ENCODE assay signal across 25 mouse cellular contexts in the genomic region with DNA sequence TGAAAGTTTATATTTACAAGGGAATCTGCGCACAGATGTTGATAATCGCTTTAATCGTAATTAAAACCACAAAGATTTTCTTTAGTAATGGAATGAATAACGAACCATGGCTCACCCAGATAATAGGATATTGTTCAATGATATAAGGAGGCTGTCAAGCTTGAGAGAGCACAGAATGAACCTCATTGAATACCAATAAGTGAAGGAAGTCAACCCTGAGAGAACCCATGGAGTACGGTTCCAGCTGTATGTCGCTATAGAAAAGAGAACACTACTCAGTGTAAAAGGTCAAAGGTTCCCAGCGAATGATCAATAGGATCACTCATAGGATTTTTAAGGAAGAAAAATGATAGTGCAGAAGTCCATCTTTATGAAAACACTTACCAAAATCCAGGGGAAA. TPM values are rescaled to one million over a fixed set of nuclear protein-coding genes. Genes with fewer than 3 reads are reported as not detected.
DNase-seq lines count a peak whose midpoint lies in the region; ATAC-seq lines count a peak whose summit lies in the region.
"Had no signal": no experiment of that assay in that cellular context is flagged by ENCODE, and none has a peak within 500 bp of the region (broad histone marks: within the 10 kb centered on the region; RNA-seq: fewer than 3 reads in every experiment).

No protein-coding gene starts in this region.

- H3K9me3 ChIP-seq in forebrain, embryonic 12.5 days, result no peaks in the 10 kb centered on the region
- no peaks in the 10 kb centered on the region; the same call in 1 of the 2 replicates for H3K9me3 ChIP-seq in forebrain, embryonic 10.5 days
- no peaks in the 10 kb centered on the region for H3K9me3 ChIP-seq in midbrain, embryonic 12.5 days
- H3K9me3 ChIP-seq in midbrain, embryonic 14.5 days (ENCODE audit: control insufficient read depth, low read length), result no peaks in the 10 kb centered on the region
- no peaks in the 10 kb centered on the region for H3K9me3 ChIP-seq in hindbrain, embryonic 14.5 days (ENCODE audit: control insufficient read depth, low read length)
- H3K9me3 ChIP-seq: heart, embryonic 13.5 days; limb, embryonic 13.5 days; liver, embryonic 12.5 days; midbrain, embryonic 15.5 days had no signal

- H3K27me3 ChIP-seq in forebrain, embryonic 12.5 days, result peaks cover 11% of the 10 kb centered on the region
- H3K27me3 ChIP-seq in forebrain, embryonic 10.5 days (ENCODE audit: poor library complexity, severe bottlenecking), result peaks cover 37% of the 10 kb centered on the region
- peaks cover 12% of the 10 kb centered on the region; the same call in 1 of the 2 replicates for H3K27me3 ChIP-seq in midbrain, embryonic 12.5 days
- no peaks in the 10 kb centered on the region for H3K27me3 ChIP-seq in midbrain, embryonic 14.5 days (ENCODE audit: control insufficient read depth, insufficient read depth, low read length)
- H3K27me3 ChIP-seq in hindbrain, embryonic 14.5 days (ENCODE audit: control insufficient read depth, insufficient read depth, low read length), result no peaks in the 10 kb centered on the region
- H3K27me3 ChIP-seq: heart, embryonic 13.5 days; limb, embryonic 13.5 days; liver, embryonic 12.5 days; midbrain, embryonic 15.5 days had no signal

- WGBS in forebrain, embryonic 12.5 days, result 8% methylated on average over 7 of the region's 7 CpGs
- 17% methylated on average over 7 of the region's 7 CpGs for WGBS in forebrain, embryonic 10.5 days
- WGBS in midbrain, embryonic 12.5 days, result 11% methylated on average over 7 of the region's 7 CpGs
- WGBS in midbrain, embryonic 14.5 days, result 6% methylated on average over 7 of the region's 7 CpGs
- WGBS in hindbrain, embryonic 14.5 days, result 10% methylated on average over 7 of the region's 7 CpGs

- ATAC-seq in forebrain, embryonic 12.5 days (ENCODE audit: low FRiP score), result 0 out of 2 replicates have a peak, but pooled peaks have one; percentile 68
- ATAC-seq in midbrain, embryonic 12.5 days (ENCODE audit: low FRiP score, low read depth), result peak; percentile 90
- ATAC-seq in midbrain, embryonic 14.5 days (ENCODE audit: low FRiP score, low TSS enrichment), result no peak
- 0 out of 2 replicates have a peak, but pooled peaks have one; percentile 57 for ATAC-seq in hindbrain, embryonic 14.5 days (ENCODE audit: low FRiP score)
- ATAC-seq: CD4-positive, CD25-positive, alpha-beta regulatory T cell, adult 4 months; forebrain, postnatal 0 days; liver, embryonic 12.5 days; midbrain, embryonic 15.5 days had no signal

- DNase-seq in forebrain, embryonic 10.5 days (ENCODE audit: extremely low spot score, low spot score), result no peak
- no peak for DNase-seq in midbrain, embryonic 14.5 days
- DNase-seq in hindbrain, embryonic 14.5 days (ENCODE audit: low spot score), result no peak
- no peak for DNase-seq in right cerebral cortex, postnatal 14 days
- no peak for DNase-seq in heart, adult 11 months
- DNase-seq: adrenal gland, postnatal 14 days; cerebellum, adult 2 months; forebrain, postnatal 0 days; gastrocnemius, postnatal 25 days; heart, adult 2 months; heart, postnatal 14 days; kidney, adult 11 months; layer of hippocampus, adult 9-11 months; lung, adult 18-20 months; lung, postnatal 10 days; right cerebral cortex, postnatal 4 days; thymus, postnatal 25 days had no signal

- no peak overlapping the region for H3K27ac ChIP-seq in forebrain, embryonic 12.5 days
- no peak overlapping the region for H3K27ac ChIP-seq in forebrain, embryonic 10.5 days
- no peak overlapping the region for H3K27ac ChIP-seq in midbrain, embryonic 12.5 days (replicated peaks)
- no peak overlapping the region for H3K27ac ChIP-seq in midbrain, embryonic 14.5 days (replicated peaks; ENCODE audit: low read depth, low read length)
- H3K27ac ChIP-seq in hindbrain, embryonic 14.5 days, result no peak overlapping the region
- H3K27ac ChIP-seq: heart, adult 2 months; heart, embryonic 13.5 days; kidney, postnatal 0 days; limb, embryonic 13.5 days; liver, embryonic 12.5 days; midbrain, embryonic 15.5 days had no signal

- H3K4me2 ChIP-seq in forebrain, embryonic 12.5 days, result no peak overlapping the region
- H3K4me2 ChIP-seq in midbrain, embryonic 12.5 days (replicated peaks), result no peak overlapping the region
- no peak overlapping the region for H3K4me2 ChIP-seq in midbrain, embryonic 14.5 days (ENCODE audit: low read length)
- H3K4me2 ChIP-seq in hindbrain, embryonic 14.5 days (replicated peaks), result no peak overlapping the region
- H3K4me2 ChIP-seq: heart, embryonic 13.5 days; limb, embryonic 13.5 days; liver, embryonic 12.5 days; midbrain, embryonic 15.5 days had no signal

- no peaks in the 10 kb centered on the region for H3K36me3 ChIP-seq in forebrain, embryonic 12.5 days (replicated peaks)
- H3K36me3 ChIP-seq in forebrain, embryonic 10.5 days (replicated peaks), result no peaks in the 10 kb centered on the region
- H3K36me3 ChIP-seq in midbrain, embryonic 12.5 days, result no peaks in the 10 kb centered on the region
- no peaks in the 10 kb centered on the region for H3K36me3 ChIP-seq in midbrain, embryonic 14.5 days (ENCODE audit: control insufficient read depth, insufficient read depth, low read length)
- no peaks in the 10 kb centered on the region for H3K36me3 ChIP-seq in hindbrain, embryonic 14.5 days (replicated peaks; ENCODE audit: control insufficient read depth, insufficient read depth)
- H3K36me3 ChIP-seq: heart, embryonic 13.5 days; limb, embryonic 13.5 days; liver, embryonic 12.5 days; midbrain, embryonic 15.5 days had no signal

- H3K4me3 ChIP-seq in forebrain, embryonic 12.5 days (replicated peaks), result no peak overlapping the region
- no peak overlapping the region for H3K4me3 ChIP-seq in forebrain, embryonic 10.5 days
- no peak overlapping the region for H3K4me3 ChIP-seq in midbrain, embryonic 12.5 days
- no peak overlapping the region for H3K4me3 ChIP-seq in midbrain, embryonic 14.5 days (replicated peaks; ENCODE audit: low read depth, low read length)
- H3K4me3 ChIP-seq in hindbrain, embryonic 14.5 days (replicated peaks; ENCODE audit: low read length), result no peak overlapping the region
- H3K4me3 ChIP-seq: heart, adult 2 months; heart, embryonic 13.5 days; limb, embryonic 13.5 days; liver, embryonic 12.5 days; midbrain, embryonic 15.5 days had no signal

- H3K9ac ChIP-seq in forebrain, embryonic 12.5 days, result no peak overlapping the region
- no peak overlapping the region for H3K9ac ChIP-seq in midbrain, embryonic 12.5 days (replicated peaks)
- H3K9ac ChIP-seq in midbrain, embryonic 14.5 days (replicated peaks; ENCODE audit: low read length), result no peak overlapping the region
- H3K9ac ChIP-seq in hindbrain, embryonic 14.5 days, result no peak overlapping the region
- H3K9ac ChIP-seq: forebrain, postnatal 0 days; heart, embryonic 13.5 days; limb, embryonic 13.5 days; liver, embryonic 12.5 days; midbrain, embryonic 15.5 days had no signal

- no peaks in the 10 kb centered on the region for H3K4me1 ChIP-seq in forebrain, embryonic 12.5 days
- H3K4me1 ChIP-seq in forebrain, embryonic 10.5 days, result peaks cover 18% of the 10 kb centered on the region
- H3K4me1 ChIP-seq in midbrain, embryonic 12.5 days, result no peaks in the 10 kb centered on the region
- H3K4me1 ChIP-seq in midbrain, embryonic 14.5 days (ENCODE audit: control insufficient read depth, insufficient read depth, low read length), result no peaks in the 10 kb centered on the region
- no peaks in the 10 kb centered on the region for H3K4me1 ChIP-seq in hindbrain, embryonic 14.5 days (replicated peaks; ENCODE audit: control insufficient read depth, insufficient read depth, low read length)
- H3K4me1 ChIP-seq: heart, embryonic 13.5 days; limb, embryonic 13.5 days; liver, embryonic 12.5 days; midbrain, embryonic 15.5 days had no signal

RNA-seq across cellular contexts. Expression of a gene that starts 15.1 kb away (rescaled TPM):
- polyA plus RNA-seq in forebrain, embryonic 12.5 days (2016; fragmentation: Nextera tagmentation; extraction: Ambion mirVana), result 0.92 and 1.8 TPM in 2 replicates
- 0.89 and 1.5 TPM in 2 replicates for polyA plus RNA-seq in forebrain, embryonic 10.5 days (2016; fragmentation: Nextera tagmentation; extraction: Ambion mirVana)
- 1.6 and 1.9 TPM in 2 replicates for polyA plus RNA-seq in midbrain, embryonic 12.5 days (2016; fragmentation: Nextera tagmentation; extraction: Ambion mirVana)
- 3.7 and 4.1 TPM in 2 replicates for polyA plus RNA-seq in midbrain, embryonic 14.5 days (2014; fragmentation: Nextera tagmentation; extraction: Ambion mirVana)
- 3.5 and 4.5 TPM in 2 replicates for polyA plus RNA-seq in hindbrain, embryonic 14.5 days (2014; fragmentation: Nextera tagmentation; extraction: Ambion mirVana)
- polyA plus RNA-seq: CD4-positive, CD25-positive, alpha-beta regulatory T cell, adult 4 months had no signal
